Mouse (Mus musculus): ENCODE measurements around the gene Krtap3-2. TPM values are rescaled to one million over a fixed set of nuclear protein-coding genes. Genes with fewer than 3 reads are reported as not detected.

Krtap3-2 gene
- polyA plus RNA-seq, 1 experiment from 2014 or later = not detected

- ATAC-seq = no peak
- POLR2A ChIA-PET = interaction anchor here (0.6 kb wide), 1 partner anchor 591 kb away, joined by 3 read pairs; no protein-coding TSS in a partner anchor
- CTCF ChIA-PET = interaction anchor here (1.0 kb wide), 1 partner anchor 8 kb away, joined by 3 read pairs; no protein-coding TSS in a partner anchor
- in situ Hi-C loops (cut with MboI; ENCODE audit: low pct_unique_long_range_greater_than_20kb) = no loop called here
- no peak for DNase-seq (ENCODE audit: low read depth, low spot score)
- no peak for TF ChIP-seq CTCF (IDR thresholded peaks at IDR 0.05)
- H3K27me3 ChIP-seq = no peaks in the 10 kb centered on the region
Measured at GRCm38 (mm10) chr11:99566530-99566929, 9.9 kb upstream of the Krtap3-2 start, which contains the start of gene Krtap3-1. Gene Krtap3-1 (minus strand): TSS chr11:99566630.

DNA sequence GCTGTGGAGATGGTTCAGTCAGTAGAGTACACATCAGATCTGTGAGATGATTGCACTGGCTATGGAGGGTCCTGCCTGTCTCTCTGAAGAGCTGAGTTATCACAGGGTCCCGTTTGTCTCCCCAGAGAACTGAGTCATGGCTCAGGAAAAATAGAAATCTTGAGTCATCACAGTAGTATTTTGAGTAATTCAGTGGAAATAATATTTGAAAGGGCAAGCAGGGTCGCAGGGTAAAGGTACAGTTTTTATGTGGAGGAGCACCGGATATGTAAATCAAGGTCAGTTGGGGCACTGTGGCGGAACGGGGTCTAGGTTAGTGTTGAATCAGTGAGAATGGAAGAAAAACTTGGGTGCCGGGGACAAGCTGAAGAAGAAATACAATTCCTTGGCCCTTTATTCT is 5.9 kb upstream of the Krtap3-2 start:
- TF ChIP-seq CTCF (IDR thresholded peaks at IDR 0.05) = no peak
- ChIA-PET CTCF (interaction anchor here (0.8 to 1.5 kb wide), 3 partner anchors 9 to 46 kb away, joined by 3 read pairs; no protein-coding TSS in a partner anchor), POLR2A (interaction anchor here (1.4 kb wide), 1 partner anchor 10 kb away, joined by 3 read pairs; no protein-coding TSS in a partner anchor)
- ATAC-seq = no peak
- in situ Hi-C loops (cut with MboI; ENCODE audit: low pct_unique_long_range_greater_than_20kb) = no loop called here
- DNase-seq (ENCODE audit: low read depth, low spot score) = no peak
- no peaks in the 10 kb centered on the region for H3K27me3 ChIP-seq

DNA sequence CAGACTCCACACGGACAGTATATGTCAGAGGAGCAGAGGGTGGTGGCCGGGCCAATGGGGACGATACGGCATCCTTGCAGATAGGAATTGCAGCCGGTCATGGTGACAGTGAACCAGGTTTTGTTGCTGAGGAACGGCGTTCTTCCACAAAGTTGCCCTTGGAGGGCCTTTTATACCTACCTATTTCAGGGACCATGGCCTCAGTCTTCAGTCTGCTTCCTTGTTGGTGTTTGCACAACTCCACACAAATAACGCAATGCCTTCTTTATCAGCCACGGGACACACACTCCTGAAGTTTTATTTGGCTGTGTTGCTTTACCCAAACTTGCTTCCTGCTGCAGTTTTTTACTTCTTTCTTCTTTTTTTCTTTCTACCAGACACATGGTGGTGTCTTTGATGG is 2.7 kb upstream of the Krtap3-2 start, which contains the start of gene Gm11939:
Gene Gm11939 (minus strand): TSS at position 101 of the 400 bp plus-strand sequence.
- no peak for DNase-seq (ENCODE audit: low read depth, low spot score)
- in situ Hi-C loops (cut with MboI; ENCODE audit: low pct_unique_long_range_greater_than_20kb) = no loop called here
- CTCF ChIA-PET = interaction anchor here (1.8 kb wide), 1 partner anchor 14 kb away, joined by 4 read pairs; no protein-coding TSS in a partner anchor
- TF ChIP-seq CTCF (IDR thresholded peaks at IDR 0.05) = no peak
- no peaks in the 10 kb centered on the region for H3K27me3 ChIP-seq
- POLR2A ChIA-PET = no interaction called here
- no peak for ATAC-seq

GRCm38 (mm10) chr11:99557976-99558745 is 1.5 kb upstream of the Krtap3-2 start:
- TF ChIP-seq CTCF (IDR thresholded peaks at IDR 0.05) = no peak
- no peak for DNase-seq (ENCODE audit: low read depth, low spot score)
- ChIA-PET CTCF (interaction anchor here (0.9 kb wide), 1 partner anchor 9 kb away, joined by 3 read pairs; the partner anchor contains the start of gene Krtap3-1), POLR2A (no interaction called here)
- in situ Hi-C loops (cut with MboI; ENCODE audit: low pct_unique_long_range_greater_than_20kb) = no loop called here
- peak; percentile 74 for ATAC-seq
- no peaks in the 10 kb centered on the region for H3K27me3 ChIP-seq

GRCm38 (mm10) chr11:99556195-99556594 is 458 bp downstream of the Krtap3-2 start:
- ChIA-PET CTCF (no interaction called here), POLR2A (no interaction called here)
- no peak for DNase-seq (ENCODE audit: low read depth, low spot score)
- no peak for ATAC-seq
- TF ChIP-seq CTCF (IDR thresholded peaks at IDR 0.05) = no peak
- in situ Hi-C loops (cut with MboI; ENCODE audit: low pct_unique_long_range_greater_than_20kb) = no loop called here
- no peaks in the 10 kb centered on the region for H3K27me3 ChIP-seq

- H3K27me3 ChIP-seq = no peaks in the 10 kb centered on the region
- ChIA-PET CTCF (no interaction called here), POLR2A (no interaction called here)
- TF ChIP-seq CTCF (IDR thresholded peaks at IDR 0.05) = no peak
- no peak for DNase-seq (ENCODE audit: low read depth, low spot score)
- ATAC-seq = no peak
- in situ Hi-C loops (cut with MboI; ENCODE audit: low pct_unique_long_range_greater_than_20kb) = no loop called here
Measured at GRCm38 (mm10) chr11:99550765-99551164, 5.9 kb downstream of the Krtap3-2 start, which contains the start of gene Krtap3-3. Gene Krtap3-3 (minus strand): TSS chr11:99550865.

DNA sequence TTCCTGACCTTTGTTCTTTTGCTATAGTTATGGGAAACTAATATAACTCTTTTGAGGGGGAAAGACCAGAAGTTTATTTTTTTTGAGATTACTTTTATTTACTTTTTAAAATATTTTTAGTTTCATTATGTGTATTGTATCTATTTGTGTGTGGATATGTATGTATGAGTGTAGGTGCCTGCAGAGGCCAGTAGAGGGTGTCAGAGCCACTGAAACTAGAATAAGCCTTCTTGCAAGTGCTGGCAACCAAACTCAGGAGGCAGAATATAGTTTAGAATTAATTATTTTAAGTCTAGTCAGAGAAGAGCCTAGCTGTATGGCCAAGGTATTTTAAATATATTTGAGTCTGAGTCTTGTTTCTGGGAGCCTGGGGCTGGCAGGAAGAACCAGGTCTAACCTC is 8.8 kb downstream of the Krtap3-2 start:
- CTCF ChIA-PET = interaction anchor here (0.8 kb wide), 1 partner anchor 9 kb away, joined by 3 read pairs; no protein-coding TSS in a partner anchor
- in situ Hi-C loops (cut with MboI; ENCODE audit: low pct_unique_long_range_greater_than_20kb) = no loop called here
- no peak for TF ChIP-seq CTCF (IDR thresholded peaks at IDR 0.05)
- POLR2A ChIA-PET = no interaction called here
- no peaks in the 10 kb centered on the region for H3K27me3 ChIP-seq
- DNase-seq (ENCODE audit: low read depth, low spot score) = no peak
- no peak for ATAC-seq

GRCm38 (mm10) chr11:99539721-99540120 is 16.9 kb downstream of the Krtap3-2 start:
- DNase-seq (ENCODE audit: low read depth, low spot score) (no peak), ATAC-seq (no peak)
- in situ Hi-C loops (cut with MboI; ENCODE audit: low pct_unique_long_range_greater_than_20kb) = no loop called here
- no peaks in the 10 kb centered on the region for H3K27me3 ChIP-seq
- CTCF ChIA-PET = interaction anchor here (1.1 to 1.7 kb wide), 3 partner anchors 18 to 34 kb away, joined by 4 to 6 read pairs (median 4); partner anchors contain the start of gene Krt39
- no peak for TF ChIP-seq CTCF (IDR thresholded peaks at IDR 0.05)
- POLR2A ChIA-PET = no interaction called here

GRCm38 (mm10) chr11:99521288-99521860 is 35.3 kb downstream of the Krtap3-2 start, which contains the start of gene Krt39:
Gene Krt39 (minus strand): TSS chr11:99521338.
- in situ Hi-C loops (cut with MboI; ENCODE audit: low pct_unique_long_range_greater_than_20kb) = no loop called here
- no peak for TF ChIP-seq CTCF (IDR thresholded peaks at IDR 0.05)
- CTCF ChIA-PET = interaction anchor here (1.7 kb wide), 1 partner anchor 18 kb away, joined by 4 read pairs; no protein-coding TSS in a partner anchor
- no peaks in the 10 kb centered on the region for H3K27me3 ChIP-seq
- POLR2A ChIA-PET = interaction anchor here (0.5 kb wide), 2 partner anchors 16 to 19 kb away, joined by 3 read pairs; no protein-coding TSS in a partner anchor
- DNase-seq (ENCODE audit: low read depth, low spot score) = no peak
- no peak for ATAC-seq

GRCm38 (mm10) chr11:99514098-99514497 is 42.6 kb downstream of the Krtap3-2 start:
- TF ChIP-seq CTCF (IDR thresholded peaks at IDR 0.05) = no peak
- no peaks in the 10 kb centered on the region for H3K27me3 ChIP-seq
- ATAC-seq (no peak), DNase-seq (ENCODE audit: low read depth, low spot score) (no peak)
- in situ Hi-C loops (cut with MboI; ENCODE audit: low pct_unique_long_range_greater_than_20kb) = no loop called here
- CTCF ChIA-PET = no interaction called here
- POLR2A ChIA-PET = no interaction called here

Other genes starting within 250 kb of the Krtap3-2 start
- not detected for gene Krt25, start 233.9 kb downstream of the Krtap3-2 start, polyA plus RNA-seq (2021)
- not detected for gene Krt26, start 218.9 kb downstream of the Krtap3-2 start, polyA plus RNA-seq (2021)
- not detected for gene Krt27, start 205.7 kb downstream of the Krtap3-2 start, polyA plus RNA-seq (2021)
- gene Krt28, start 181.9 kb downstream of the Krtap3-2 start, polyA plus RNA-seq (2021) = not detected
- gene Krt10, start 167.5 kb downstream of the Krtap3-2 start, polyA plus RNA-seq (2021) = 7.2 TPM
- gene Krt12, start 134.6 kb downstream of the Krtap3-2 start, polyA plus RNA-seq (2021) = not detected
- gene Krt20, start 118.7 kb downstream of the Krtap3-2 start, polyA plus RNA-seq (2021) = not detected
- 0.09 TPM for gene Krt23, start 63.7 kb downstream of the Krtap3-2 start, polyA plus RNA-seq (2021)
- gene Krt39, start 35.5 kb downstream of the Krtap3-2 start, polyA plus RNA-seq (2021) = 0.08 TPM
- not detected for gene Krt40, start 13.7 kb downstream of the Krtap3-2 start, polyA plus RNA-seq (2021)
- not detected for gene Krtap3-3, start 6.0 kb downstream of the Krtap3-2 start, polyA plus RNA-seq (2021)
- not detected for gene Gm11939, start 2.6 kb upstream of the Krtap3-2 start, polyA plus RNA-seq (2021)
- not detected for gene Krtap3-1, start 9.8 kb upstream of the Krtap3-2 start, polyA plus RNA-seq (2021)
- not detected for gene Krtap1-5, start 24.2 kb upstream of the Krtap3-2 start, polyA plus RNA-seq (2021)
- gene Krtap1-4, start 26.8 kb upstream of the Krtap3-2 start, polyA plus RNA-seq (2021) = not detected
- not detected for gene Krtap1-3, start 34.5 kb upstream of the Krtap3-2 start, polyA plus RNA-seq (2021)
- not detected for gene Krtap9-3, start 41.3 kb upstream of the Krtap3-2 start, polyA plus RNA-seq (2021)
- gene Gm11938, start 46.5 kb upstream of the Krtap3-2 start, polyA plus RNA-seq (2021) = not detected
- gene Gm11937, start 53.3 kb upstream of the Krtap3-2 start, polyA plus RNA-seq (2021) = not detected
- gene Krtap2-4, start 58.0 kb upstream of the Krtap3-2 start, polyA plus RNA-seq (2021) = not detected
- not detected for gene Gm11562, start 63.6 kb upstream of the Krtap3-2 start, polyA plus RNA-seq (2021)
- not detected for gene Krtap4-1, start 71.4 kb upstream of the Krtap3-2 start, polyA plus RNA-seq (2021)
- gene Krtap4-2, start 78.2 kb upstream of the Krtap3-2 start, polyA plus RNA-seq (2021) = not detected
- not detected for gene Krtap4-7, start 87.2 kb upstream of the Krtap3-2 start, polyA plus RNA-seq (2021)
- not detected for gene Gm11555, start 93.4 kb upstream of the Krtap3-2 start, polyA plus RNA-seq (2021)
- gene Gm11563, start 102.1 kb upstream of the Krtap3-2 start, polyA plus RNA-seq (2021) = not detected
- gene Krtap4-6, start 109.1 kb upstream of the Krtap3-2 start, polyA plus RNA-seq (2021) = not detected
- gene Gm14190, start 133.9 kb upstream of the Krtap3-2 start, polyA plus RNA-seq (2021) = not detected
- gene Gm14180, start 177.4 kb upstream of the Krtap3-2 start, polyA plus RNA-seq (2021) = not detected
- not detected for gene Gm11595, start 216.1 kb upstream of the Krtap3-2 start, polyA plus RNA-seq (2021)
- gene Krtap4-8, start 223.9 kb upstream of the Krtap3-2 start, polyA plus RNA-seq (2021) = 0.06 TPM
- gene Krtap4-9, start 228.3 kb upstream of the Krtap3-2 start, polyA plus RNA-seq (2021) = not detected
- gene Gm11596, start 236.6 kb upstream of the Krtap3-2 start, polyA plus RNA-seq (2021) = not detected
- gene Gm11569, start 242.1 kb upstream of the Krtap3-2 start, polyA plus RNA-seq (2021) = not detected
- not detected for gene Gm11554, start 247.6 kb upstream of the Krtap3-2 start, polyA plus RNA-seq (2021)